8 mouse cellular contexts compared by ENCODE assay signal in the genomic region with DNA sequence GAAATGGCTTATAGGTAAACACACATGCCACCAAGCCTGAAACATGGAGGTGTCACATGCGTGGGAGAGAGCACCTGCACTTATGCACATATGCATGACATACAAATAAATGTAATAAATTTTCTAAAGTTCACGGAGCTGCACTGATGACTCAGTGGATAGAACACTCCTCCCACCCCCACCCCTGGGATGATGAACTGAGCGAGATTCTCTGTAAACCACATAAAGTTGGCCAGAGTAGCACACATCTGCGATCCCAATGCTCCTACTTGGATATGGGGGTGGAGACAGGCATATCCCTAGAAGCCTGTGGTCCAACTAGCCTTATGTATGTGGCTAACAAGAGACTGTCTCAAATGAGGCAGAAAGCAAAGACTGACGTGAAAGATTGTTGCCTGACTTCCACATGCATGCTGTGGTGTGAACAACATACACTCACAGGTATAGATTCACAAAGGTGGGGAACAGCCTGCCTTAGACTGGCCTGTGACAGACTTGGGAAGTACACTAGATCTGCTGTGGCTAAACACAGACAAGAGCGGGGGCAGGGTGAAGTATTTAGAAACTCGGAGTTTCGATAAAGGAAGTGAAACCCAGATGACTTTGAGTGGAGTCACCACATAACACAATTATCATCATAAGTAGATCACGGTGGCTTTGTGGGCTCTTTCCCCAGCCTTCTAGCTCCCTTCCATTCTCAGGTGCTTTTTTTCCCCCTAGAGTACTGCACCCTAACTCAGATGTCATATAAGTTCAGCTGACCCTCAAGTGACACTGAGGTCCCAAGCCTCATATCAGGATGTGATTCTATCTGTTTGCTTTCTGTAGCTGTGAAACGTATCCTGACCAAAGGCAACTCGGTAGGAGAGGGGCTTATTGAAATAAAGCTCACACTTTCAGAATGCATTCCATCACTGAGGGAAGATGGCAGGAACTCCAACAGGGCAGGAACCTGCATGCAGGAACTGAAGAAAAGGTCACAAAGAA. TPM values are rescaled to one million over a fixed set of nuclear protein-coding genes. Genes with fewer than 3 reads are reported as not detected.
A peak's percentile ranks its signal among the peaks of the same experiment; 100 is the strongest.
DNase-seq lines count a peak whose midpoint lies in the region; ATAC-seq and TF ChIP-seq lines count a peak whose summit lies in the region.

No protein-coding gene starts in this region.

- TF ChIP-seq POLR2A in lung, adult 2 months (IDR thresholded peaks at IDR 0.05; ENCODE audit: borderline replicate concordance, extremely low read depth, low read depth, low read length) = no peak

- no peak for DNase-seq in lung, embryonic 14.5 days
- DNase-seq in lung, adult 2 months = no peak
- DNase-seq in adipocyte (ENCODE audit: low spot score) = peak; percentile 74
- no peak for DNase-seq in limb, embryonic 10.5 days (ENCODE audit: low spot score)
- no peak for DNase-seq in testis, postnatal 10 days (ENCODE audit: low spot score)
- no peak for DNase-seq in left cerebral cortex, adult 2 months (ENCODE audit: extremely low spot score in 1 of 2, low spot score in 2 of 2)
- DNase-seq in forebrain, postnatal 0 days = no peak

- no peak overlapping the region for H3K4me3 ChIP-seq in lung, embryonic 14.5 days (ENCODE audit: low read depth, low read length)
- H3K4me3 ChIP-seq in lung, adult 2 months (replicated peaks; ENCODE audit: extremely low read depth, low read depth, low read length) = no peak overlapping the region
- no peak overlapping the region for H3K4me3 ChIP-seq in limb, embryonic 10.5 days
- no peak overlapping the region for H3K4me3 ChIP-seq in stomach, embryonic 16.5 days (replicated peaks; ENCODE audit: low read length)
- H3K4me3 ChIP-seq in left cerebral cortex, adult 2 months = no peak overlapping the region
- no peak overlapping the region for H3K4me3 ChIP-seq in forebrain, postnatal 0 days (ENCODE audit: low read depth, low read length)

- no peak for TF ChIP-seq CTCF in lung, embryonic 14.5 days (IDR thresholded peaks at IDR 0.05; ENCODE audit: low read depth)
- no peak for TF ChIP-seq CTCF in lung, adult 2 months (IDR thresholded peaks at IDR 0.05; ENCODE audit: insufficient read depth, low read length)
- TF ChIP-seq CTCF in left cerebral cortex, adult 2 months (IDR thresholded peaks at IDR 0.05) = no peak
- TF ChIP-seq CTCF in forebrain, postnatal 0 days (IDR thresholded peaks at IDR 0.05; ENCODE audit: low read depth) = no peak

- H3K4me1 ChIP-seq in lung, embryonic 14.5 days (ENCODE audit: insufficient read depth) = peaks cover 36% of the 10 kb centered on the region
- peaks cover 24% of the 10 kb centered on the region for H3K4me1 ChIP-seq in lung, adult 2 months (ENCODE audit: control insufficient read depth, insufficient read depth, low read length)
- peaks cover 40% of the 10 kb centered on the region for H3K4me1 ChIP-seq in limb, embryonic 10.5 days
- peaks cover 48% of the 10 kb centered on the region for H3K4me1 ChIP-seq in stomach, embryonic 16.5 days (ENCODE audit: control insufficient read depth, insufficient read depth, low read length)
- no peaks in the 10 kb centered on the region for H3K4me1 ChIP-seq in forebrain, postnatal 0 days (ENCODE audit: insufficient read depth)

- no peaks in the 10 kb centered on the region for H3K9me3 ChIP-seq in lung, embryonic 14.5 days (ENCODE audit: low read depth, low read length)
- H3K9me3 ChIP-seq in limb, embryonic 10.5 days (replicated peaks) = no peaks in the 10 kb centered on the region
- peaks cover 5% of the 10 kb centered on the region; the same call in 1 of the 2 replicates for H3K9me3 ChIP-seq in stomach, embryonic 16.5 days (replicated peaks; ENCODE audit: control insufficient read depth, low read length)
- H3K9me3 ChIP-seq in forebrain, postnatal 0 days (ENCODE audit: low read length) = no peaks in the 10 kb centered on the region

- H3K27ac ChIP-seq in lung, embryonic 14.5 days (ENCODE audit: low read depth) = peak overlapping the region; percentile 75
- peak overlapping the region; percentile 61; the same call in 1 of the 2 replicates for H3K27ac ChIP-seq in limb, embryonic 10.5 days
- peak overlapping the region; percentile 89 for H3K27ac ChIP-seq in stomach, embryonic 16.5 days (ENCODE audit: low read length)
- no peak overlapping the region for H3K27ac ChIP-seq in left cerebral cortex, adult 2 months
- H3K27ac ChIP-seq in forebrain, postnatal 0 days (ENCODE audit: low read depth, low read length) = no peak overlapping the region

- 38% methylated on average over 11 of the region's 11 CpGs for WGBS in lung, embryonic 14.5 days
- 35% methylated on average over 11 of the region's 11 CpGs for WGBS in lung, adult 2 months
- WGBS in limb, embryonic 10.5 days = 84% methylated on average over 11 of the region's 11 CpGs
- 32% methylated on average over 11 of the region's 11 CpGs for WGBS in stomach, embryonic 16.5 days
- whole genome bisulfite sequencing in forebrain, postnatal 0 days = 77% methylated on average over 11 of the region's 11 CpGs

- H3K36me3 ChIP-seq in lung, embryonic 14.5 days (ENCODE audit: insufficient read depth) = peaks cover 11% of the 10 kb centered on the region; the same call in 1 of the 2 replicates
- peaks cover 66% of the 10 kb centered on the region for H3K36me3 ChIP-seq in limb, embryonic 10.5 days
- H3K36me3 ChIP-seq in stomach, embryonic 16.5 days (ENCODE audit: control insufficient read depth, insufficient read depth, low read length) = peaks cover 5% of the 10 kb centered on the region; the same call in 1 of the 2 replicates
- no peaks in the 10 kb centered on the region for H3K36me3 ChIP-seq in forebrain, postnatal 0 days (ENCODE audit: insufficient read depth)

- intact Hi-C loops in left cerebral cortex, adult 2 months (cut with DNase I) = no loop called here

- H3K9ac ChIP-seq in lung, embryonic 14.5 days = no peak overlapping the region
- H3K9ac ChIP-seq in stomach, embryonic 16.5 days (ENCODE audit: low read length) = 0 out of 2 replicates have a peak overlapping the region, but pooled peaks have one; percentile 52
- no peak overlapping the region for H3K9ac ChIP-seq in forebrain, postnatal 0 days

- ATAC-seq in lung, embryonic 14.5 days (ENCODE audit: insufficient read depth) = peak; percentile 35; the same call in 1 of the 2 replicates
- no peak for ATAC-seq in stomach, embryonic 16.5 days (ENCODE audit: insufficient read depth, low FRiP score)
- no peak for ATAC-seq in forebrain, postnatal 0 days

- H3K27me3 ChIP-seq in lung, embryonic 14.5 days (ENCODE audit: insufficient read depth, low read length) = no peaks in the 10 kb centered on the region
- no peaks in the 10 kb centered on the region for H3K27me3 ChIP-seq in limb, embryonic 10.5 days (ENCODE audit: low read depth, poor library complexity, severe bottlenecking)
- no peaks in the 10 kb centered on the region for H3K27me3 ChIP-seq in stomach, embryonic 16.5 days (ENCODE audit: control insufficient read depth, insufficient read depth, low read length)
- no peaks in the 10 kb centered on the region for H3K27me3 ChIP-seq in forebrain, postnatal 0 days (ENCODE audit: insufficient read depth, low read length)

- H3K4me2 ChIP-seq in lung, embryonic 14.5 days = peak overlapping the region; percentile 26; the same call in 1 of the 2 replicates
- peak overlapping the region; percentile 14; the same call in 1 of the 2 replicates for H3K4me2 ChIP-seq in stomach, embryonic 16.5 days (ENCODE audit: low read depth, low read length)
- no peak overlapping the region for H3K4me2 ChIP-seq in forebrain, postnatal 0 days (ENCODE audit: low read depth)

RNA-seq across cellular contexts. Expression of gene Igf2r, which starts 13.7 kb away (rescaled TPM):
- 86.6 and 87.0 TPM in 2 replicates for polyA plus RNA-seq in lung, embryonic 14.5 days (2014; fragmentation: Nextera tagmentation; extraction: Ambion mirVana)
- polyA plus RNA-seq in lung, adult 2 months (2012; rRNA removed) = 26.8 and 27.5 TPM in 2 replicates
- polyA plus RNA-seq in limb, embryonic 10.5 days (2016; fragmentation: Nextera tagmentation; extraction: Ambion mirVana) = 30.3 and 35.6 TPM in 2 replicates
- 38.6 and 39.3 TPM in 2 replicates for polyA plus RNA-seq in stomach, embryonic 16.5 days (2015; fragmentation: Nextera tagmentation; extraction: Ambion mirVana)
- total RNA-seq in left cerebral cortex, adult 2 months (2021) = 10 to 100 TPM; 29.1 to 29.3 TPM
- 27.2 and 36.0 TPM in 2 replicates for total RNA-seq in forebrain, postnatal 0 days (2014; rRNA removed)
- polyA plus RNA-seq in forebrain, postnatal 0 days (2015; fragmentation: Nextera tagmentation; extraction: Ambion mirVana) = 3.0 and 4.6 TPM in 2 replicates

Comparison
In these comparisons a context has a peak if more than half of its experiments do, and no peak if none do; other contexts are left out.
1. H3K27ac ChIP-seq: peak in lung, embryonic 14.5 days (single experiment), limb, embryonic 10.5 days (single experiment) and stomach, embryonic 16.5 days (single experiment); none in left cerebral cortex, adult 2 months (single experiment) and forebrain, postnatal 0 days (single experiment).